Mouse (Mus musculus) forebrain, postnatal 0 days (tissue): ENCODE results near the gene Coa3. TPM values are rescaled to one million over a fixed set of nuclear protein-coding genes. Genes with fewer than 3 reads are reported as not detected.
A peak's percentile ranks its signal among the peaks of the same experiment; 100 is the strongest.

Experiments used
- ATAC-seq: fragments of 200-750 bp; cut with Nextera tagmentation; 2 replicates; pipeline ENCODE4 v1.8.0; 2017; ENCODE audit warnings: mild to moderate bottlenecking, moderate library complexity
- DNase-seq: peaks from one replicate; pipeline ENCODE4 v3.0.0-alpha.2; 2015
- H3K27ac ChIP-seq: fragments of 300-500 bp; sonication (generic); 2 replicates; pipeline ENCODE4 v1.5.1; 2014; ENCODE audit warnings: low read depth, mild to moderate bottlenecking, antibody characterized with exemption, low read length, moderate library complexity, mixed read lengths
- H3K27me3 ChIP-seq: fragments of 300-500 bp; sonication (generic); 2 replicates; pipeline ENCODE4 v1.6.1; 2014; ENCODE audit warnings: mild to moderate bottlenecking, low read length, mixed read lengths; ENCODE audit not compliant: insufficient read depth
- H3K36me3 ChIP-seq: fragments of 300-500 bp; sonication (generic); 2 replicates; pipeline ENCODE4 v1.6.1; 2014; ENCODE audit warnings: mild to moderate bottlenecking, moderate library complexity; ENCODE audit not compliant: insufficient read depth
- H3K4me1 ChIP-seq: fragments of 300-500 bp; sonication (generic); 2 replicates; pipeline ENCODE4 v1.6.1; 2014; ENCODE audit warnings: antibody characterized with exemption; ENCODE audit not compliant: insufficient read depth
- H3K4me2 ChIP-seq: fragments of 300-500 bp; sonication (generic); 2 replicates; pipeline ENCODE4 v1.6.1; 2014; ENCODE audit warnings: low read depth, mild to moderate bottlenecking, moderate library complexity
- H3K4me3 ChIP-seq: fragments of 300-500 bp; sonication (generic); 2 replicates; pipeline ENCODE4 v1.5.1; 2014; ENCODE audit warnings: low read depth, low read length, mixed read lengths
- H3K9ac ChIP-seq: fragments of 300-500 bp; sonication (generic); 2 replicates; pipeline ENCODE4 v1.6.1; 2014; ENCODE audit warnings: mild to moderate bottlenecking
- H3K9me3 ChIP-seq: fragments of 300-500 bp; sonication (generic); 2 replicates; pipeline ENCODE4 v1.6.1; 2016; ENCODE audit warnings: low read length
- CTCF ChIP-seq: sonication (generic); IDR thresholded peaks from 2 replicates; pipeline ENCODE4 v1.5.1; 2016; ENCODE audit warnings: antibody characterized with exemption, control low read depth, low read depth
- WGBS: fragments of 180-500 bp; shearing (Covaris S2); extraction: QIAGEN DNeasy Blood & Tissue Kit; methylation state at CpG from one replicate; pipeline ENCODE4 v1.1.7; 2014; 5-methylcytosine and 5-hydroxymethylcytosine counted together
- polyA plus RNA-seq: library from polyadenylated mRNA; unstranded; fragments of >200 nt; fragmentation: Nextera tagmentation; extraction: Ambion mirVana; gene quantifications from 2 replicates; pipeline ENCODE4 v1.2.1, GENCODE M21; 2015
- total RNA-seq: library from RNA; depleted of rRNA; stranded (reverse); fragments of >200 nt; gene quantifications from 2 replicates; pipeline ENCODE4 v1.2.3, GENCODE M21; 2014

The Coa3 gene
- total and polyA plus RNA-seq, 2 experiments from 2014 or later: 110 to 208 TPM

DNA sequence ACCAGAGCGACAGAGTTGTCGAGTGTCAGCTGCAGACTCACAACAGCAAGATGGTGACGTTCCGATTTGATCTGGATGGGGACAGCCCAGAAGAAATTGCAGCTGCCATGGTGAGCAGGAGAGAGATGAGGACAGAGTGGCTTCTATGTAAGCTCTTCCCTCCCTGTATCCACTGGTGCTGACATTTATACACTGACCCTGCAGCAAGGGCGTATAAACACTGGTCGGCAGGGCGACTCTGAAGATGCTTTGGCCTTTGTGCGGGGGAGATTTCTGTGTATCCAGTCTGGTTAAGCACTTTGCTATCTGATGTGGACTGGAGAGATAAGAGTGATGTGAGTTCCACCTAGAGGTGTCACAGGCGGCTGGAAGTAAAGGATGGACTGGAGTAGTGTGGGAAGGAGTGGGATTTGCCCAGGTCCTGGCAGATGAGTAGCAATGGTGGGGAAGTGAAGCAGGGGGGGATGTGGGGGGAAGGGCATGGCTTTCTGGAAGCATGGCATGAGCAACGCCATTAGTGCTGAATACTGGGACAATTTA, 9.3 kb downstream of the Coa3 start:
- no peak overlapping the region for H3K4me3 ChIP-seq
- no peak for TF ChIP-seq CTCF
- no peak; the same call in 1 of the 2 replicates for ATAC-seq
- H3K27ac ChIP-seq: no peak overlapping the region
- no peaks in the 10 kb centered on the region for H3K36me3 ChIP-seq
- 34% methylated on average over 10 of the region's 10 CpGs for WGBS
- no peak overlapping the region for H3K4me2 ChIP-seq
- H3K4me1 ChIP-seq: 0 out of 2 replicates have a peak, but pooled peaks cover 3% of the 10 kb centered on the region
- DNase-seq: no peak
- peaks cover 17% of the 10 kb centered on the region for H3K27me3 ChIP-seq
- H3K9ac ChIP-seq: no peak overlapping the region
- no peaks in the 10 kb centered on the region for H3K9me3 ChIP-seq

- Histone ChIP-seq H3K27me3 (peaks cover 38% of the 10 kb centered on the region), H3K4me3 (peak overlapping the region; percentile 29; the same call in 1 of the 2 replicates), H3K9ac (no peak overlapping the region), H3K4me2 (peak overlapping the region; percentile 58), H3K4me1 (peaks cover 3% of the 10 kb centered on the region; the same call in 1 of the 2 replicates), H3K9me3 (no peaks in the 10 kb centered on the region), H3K27ac (no peak overlapping the region), H3K36me3 (no peaks in the 10 kb centered on the region)
- DNase-seq: no peak
- no peak for TF ChIP-seq CTCF
- WGBS: 16% methylated on average over 6 of the region's 6 CpGs
- ATAC-seq: no peak
Measured at GRCm38 (mm10) chr11:101265906-101266305, 13.0 kb downstream of the Coa3 start.

- DNase-seq (peak; percentile 49), ATAC-seq (no peak)
- Histone ChIP-seq H3K9me3 (no peaks in the 10 kb centered on the region), H3K4me1 (peaks cover 9% of the 10 kb centered on the region; the same call in 1 of the 2 replicates), H3K27ac (no peak overlapping the region), H3K36me3 (no peaks in the 10 kb centered on the region), H3K4me3 (peak overlapping the region; percentile 29), H3K9ac (peak overlapping the region; percentile 36), H3K4me2 (peak overlapping the region; percentile 58), H3K27me3 (peaks cover 38% of the 10 kb centered on the region)
- TF ChIP-seq CTCF: no peak
- WGBS: 3% methylated on average over 31 of the region's 31 CpGs
Measured at GRCm38 (mm10) chr11:101264954-101265471, 13.9 kb downstream of the Coa3 start.

- H3K27ac ChIP-seq: no peak overlapping the region
- 8% methylated on average over 3 of the region's 3 CpGs for WGBS
- no peaks in the 10 kb centered on the region for H3K36me3 ChIP-seq
- DNase-seq (no peak), ATAC-seq (no peak)
- no peak overlapping the region for H3K9ac ChIP-seq
- no peak overlapping the region for H3K4me2 ChIP-seq
- peaks cover 38% of the 10 kb centered on the region for H3K27me3 ChIP-seq
- H3K4me3 ChIP-seq: no peak overlapping the region
- H3K9me3 ChIP-seq: no peaks in the 10 kb centered on the region
- peaks cover 9% of the 10 kb centered on the region; the same call in 1 of the 2 replicates for H3K4me1 ChIP-seq
- no peak for TF ChIP-seq CTCF
Measured at GRCm38 (mm10) chr11:101263989-101264280, 15.0 kb downstream of the Coa3 start.

- 3% methylated on average over 32 of the region's 32 CpGs for WGBS
- no peak overlapping the region for H3K27ac ChIP-seq
- H3K4me3 ChIP-seq: no peak overlapping the region
- H3K9me3 ChIP-seq: no peaks in the 10 kb centered on the region
- peaks cover 38% of the 10 kb centered on the region for H3K27me3 ChIP-seq
- no peak overlapping the region for H3K9ac ChIP-seq
- H3K4me2 ChIP-seq: no peak overlapping the region
- H3K4me1 ChIP-seq: peaks cover 9% of the 10 kb centered on the region; the same call in 1 of the 2 replicates
- no peak for ATAC-seq
- DNase-seq: no peak
- H3K36me3 ChIP-seq: no peaks in the 10 kb centered on the region
- no peak for TF ChIP-seq CTCF
Measured at GRCm38 (mm10) chr11:101263138-101263988, 15.6 kb downstream of the Coa3 start.

DNA sequence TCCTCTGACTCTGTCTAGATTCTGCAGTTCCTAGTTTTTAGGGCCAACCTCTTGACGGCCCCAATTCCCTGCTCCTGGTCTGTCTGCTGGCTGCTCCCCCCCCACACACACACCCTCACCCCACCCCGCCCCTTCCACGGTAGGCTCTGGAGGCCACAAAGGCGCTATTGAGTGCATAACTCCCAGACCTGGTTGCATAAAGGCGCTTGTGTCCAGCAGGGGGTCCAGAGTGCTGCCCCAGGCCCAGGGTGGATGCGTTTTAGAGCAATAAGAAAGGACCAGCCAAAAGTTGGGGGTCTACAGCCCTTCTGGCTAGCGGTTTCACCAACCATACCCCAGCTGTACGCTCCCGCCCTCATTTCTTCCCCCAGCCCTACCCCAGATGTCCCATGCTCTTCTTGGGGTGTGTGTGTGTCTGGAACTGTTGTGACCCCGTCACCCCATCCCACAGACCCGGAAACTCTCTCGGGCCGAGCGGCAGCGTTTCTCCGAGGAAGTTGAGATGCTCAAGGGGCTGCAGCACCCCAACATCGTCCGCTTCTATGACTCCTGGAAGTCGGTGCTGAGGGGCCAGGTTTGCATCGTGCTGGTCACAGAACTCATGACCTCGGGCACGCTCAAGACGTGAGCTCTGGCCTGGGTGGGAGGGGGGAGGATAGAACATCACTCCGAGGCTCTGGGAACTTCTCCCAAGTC, 16.5 kb downstream of the Coa3 start:
- WGBS: 2% methylated on average over 24 of the region's 24 CpGs

More for the DNA sequence above, 16.5 kb downstream of the Coa3 start:
- Histone ChIP-seq H3K4me2 (no peak overlapping the region), H3K27me3 (peaks cover 38% of the 10 kb centered on the region), H3K9ac (no peak overlapping the region), H3K36me3 (no peaks in the 10 kb centered on the region), H3K9me3 (no peaks in the 10 kb centered on the region), H3K4me1 (peaks cover 9% of the 10 kb centered on the region; the same call in 1 of the 2 replicates), H3K27ac (no peak overlapping the region), H3K4me3 (no peak overlapping the region)
- DNase-seq: no peak
- ATAC-seq: no peak
- TF ChIP-seq CTCF: no peak
